Mouse (Mus musculus) liver, embryonic 16.5 days (tissue): ENCODE measurements around the gene Nadk. TPM values are rescaled to one million over a fixed set of nuclear protein-coding genes. Genes with fewer than 3 reads are reported as not detected.
A peak's percentile ranks its signal among the peaks of the same experiment; 100 is the strongest.

Experiments used
- ATAC-seq: fragments of 200-750 bp; cut with Nextera tagmentation; 2 replicates; pipeline ENCODE4 v1.8.0; 2017; ENCODE audit warnings: low read depth, mild to moderate bottlenecking, moderate number of reproducible peaks, moderate library complexity
- H3K27ac ChIP-seq: fragments of 300-500 bp; sonication (generic); 2 replicates; pipeline ENCODE4 v1.5.1; 2014; ENCODE audit warnings: mild to moderate bottlenecking, low read length
- H3K27me3 ChIP-seq: fragments of 300-500 bp; sonication (generic); 2 replicates; pipeline ENCODE4 v1.6.1; 2014; ENCODE audit warnings: low read depth, low read length, mixed read lengths; ENCODE audit not compliant: control insufficient read depth, insufficient read depth
- H3K36me3 ChIP-seq: fragments of 300-500 bp; sonication (generic); 2 replicates; pipeline ENCODE4 v1.6.1; 2014; ENCODE audit warnings: mild to moderate bottlenecking; ENCODE audit not compliant: control insufficient read depth, insufficient read depth
- H3K4me1 ChIP-seq: fragments of 300-500 bp; sonication (generic); 2 replicates; pipeline ENCODE4 v1.6.1; 2014; ENCODE audit warnings: low read depth, low read length, mixed read lengths; ENCODE audit not compliant: control insufficient read depth
- H3K4me2 ChIP-seq: fragments of 300-500 bp; sonication (generic); 2 replicates; pipeline ENCODE4 v1.6.1; 2014; ENCODE audit warnings: low read depth, low read length, mixed read lengths
- H3K4me3 ChIP-seq: fragments of 300-500 bp; sonication (generic); 2 replicates; pipeline ENCODE4 v1.5.1; 2014; ENCODE audit warnings: low read depth, mild to moderate bottlenecking, low read length
- H3K9ac ChIP-seq: fragments of 300-500 bp; sonication (generic); 2 replicates; pipeline ENCODE4 v1.6.1; 2014; ENCODE audit warnings: low read depth, low read length
- H3K9me3 ChIP-seq: fragments of 300-500 bp; sonication (generic); replicated peaks from 2 replicates; pipeline ENCODE4 v1.6.1; 2016; ENCODE audit warnings: low read length; ENCODE audit not compliant: control insufficient read depth
- WGBS: fragments of 180-500 bp; shearing (Covaris S2); extraction: QIAGEN DNeasy Blood & Tissue Kit; methylation state at CpG from one replicate; pipeline ENCODE4 v1.1.7; 2014; ENCODE audit not compliant: insufficient replicate concordance; 5-methylcytosine and 5-hydroxymethylcytosine counted together
- polyA plus RNA-seq: library from polyadenylated mRNA; unstranded; fragments of >200 nt; fragmentation: Nextera tagmentation; extraction: Ambion mirVana; gene quantifications from 2 replicates; pipeline ENCODE4 v1.2.1, GENCODE M21; 2015

The Nadk gene
- polyA plus RNA-seq, 1 experiment from 2014 or later, result 42.9 TPM

- H3K27ac ChIP-seq, result no peak overlapping the region
- H3K4me1 ChIP-seq, result no peaks in the 10 kb centered on the region; the same call in 1 of the 2 replicates
- no peak overlapping the region for H3K4me3 ChIP-seq
- H3K9me3 ChIP-seq, result no peaks in the 10 kb centered on the region
- no peaks in the 10 kb centered on the region for H3K27me3 ChIP-seq
- no peak for ATAC-seq
- 84% methylated on average over 6 of the region's 6 CpGs for WGBS
- no peak overlapping the region for H3K9ac ChIP-seq
- H3K4me2 ChIP-seq, result no peak overlapping the region
- H3K36me3 ChIP-seq, result peaks cover 35% of the 10 kb centered on the region
These were observed 9.2 kb upstream of the Nadk start for GRCm38 (mm10) chr4:155552917-155553532.

- H3K36me3 ChIP-seq, result peaks cover 32% of the 10 kb centered on the region
- WGBS, result 28% methylated on average over 4 of the region's 4 CpGs
These were observed 7.3 kb upstream of the Nadk start for GRCm38 (mm10) chr4:155554880-155555279.

GRCm38 (mm10) chr4:155555464-155555863 is 6.7 kb upstream of the Nadk start:
- Histone ChIP-seq H3K4me1 (peaks cover 15% of the 10 kb centered on the region), H3K36me3 (peaks cover 36% of the 10 kb centered on the region), H3K4me3 (no peak overlapping the region), H3K9me3 (no peaks in the 10 kb centered on the region), H3K4me2 (no peak overlapping the region), H3K27ac (no peak overlapping the region), H3K27me3 (no peaks in the 10 kb centered on the region), H3K9ac (no peak overlapping the region)
- ATAC-seq, result no peak
- 49% methylated on average over 1 of the region's 1 CpGs for WGBS

More at GRCm38 (mm10) chr4:155554880-155555279, 7.3 kb upstream of the Nadk start:
- no peak overlapping the region for H3K4me2 ChIP-seq
- no peak overlapping the region for H3K4me3 ChIP-seq
- no peaks in the 10 kb centered on the region for H3K27me3 ChIP-seq
- no peak overlapping the region for H3K9ac ChIP-seq
- no peak for ATAC-seq
- no peak overlapping the region for H3K27ac ChIP-seq
- H3K9me3 ChIP-seq, result no peaks in the 10 kb centered on the region
- peaks cover 9% of the 10 kb centered on the region for H3K4me1 ChIP-seq

- H3K27ac ChIP-seq, result peak overlapping the region; percentile 29; the same call in 1 of the 2 replicates
- no peak overlapping the region for H3K4me3 ChIP-seq
- no peak overlapping the region for H3K4me2 ChIP-seq
- no peak for ATAC-seq
- H3K9ac ChIP-seq, result no peak overlapping the region
- peaks cover 28% of the 10 kb centered on the region for H3K36me3 ChIP-seq
- H3K27me3 ChIP-seq, result no peaks in the 10 kb centered on the region
- H3K4me1 ChIP-seq, result peaks cover 44% of the 10 kb centered on the region
- 25% methylated on average over 6 of the region's 6 CpGs for WGBS
- H3K9me3 ChIP-seq, result no peaks in the 10 kb centered on the region
These were observed 2.7 kb upstream of the Nadk start for GRCm38 (mm10) chr4:155559454-155559853.

GRCm38 (mm10) chr4:155560932-155561331 is 1.2 kb upstream of the Nadk start:
- Histone ChIP-seq H3K4me3 (no peak overlapping the region), H3K4me1 (peaks cover 56% of the 10 kb centered on the region), H3K9me3 (no peaks in the 10 kb centered on the region), H3K4me2 (no peak overlapping the region), H3K9ac (no peak overlapping the region), H3K27ac (peak overlapping the region; percentile 15), H3K36me3 (peaks cover 17% of the 10 kb centered on the region), H3K27me3 (no peaks in the 10 kb centered on the region)
- WGBS, result 67% methylated on average over 2 of the region's 2 CpGs
- no peak for ATAC-seq

GRCm38 (mm10) chr4:155562725-155563399 is 684 bp downstream of the Nadk start:
- peak overlapping the region; percentile 86 for H3K27ac ChIP-seq
- no peaks in the 10 kb centered on the region for H3K27me3 ChIP-seq
- H3K9ac ChIP-seq, result peak overlapping the region; percentile 68
- no peak for ATAC-seq
- H3K9me3 ChIP-seq, result no peaks in the 10 kb centered on the region
- H3K36me3 ChIP-seq, result peaks cover 8% of the 10 kb centered on the region
- peak overlapping the region; percentile 98 for H3K4me2 ChIP-seq
- 4% methylated on average over 18 of the region's 19 CpGs for WGBS
- H3K4me1 ChIP-seq, result peaks cover 64% of the 10 kb centered on the region
- peak overlapping the region; percentile 75 for H3K4me3 ChIP-seq

GRCm38 (mm10) chr4:155563400-155564231 is 1.4 kb downstream of the Nadk start:
- Histone ChIP-seq H3K9ac (peak overlapping the region; percentile 78), H3K4me2 (peak overlapping the region; percentile 98), H3K9me3 (no peaks in the 10 kb centered on the region), H3K27me3 (no peaks in the 10 kb centered on the region), H3K27ac (peak overlapping the region; percentile 83), H3K4me1 (peaks cover 64% of the 10 kb centered on the region), H3K4me3 (peak overlapping the region; percentile 75), H3K36me3 (peaks cover 8% of the 10 kb centered on the region)
- peak; percentile 94 for ATAC-seq
- under 1% methylated on average over 69 of the region's 69 CpGs for WGBS

GRCm38 (mm10) chr4:155564315-155565069 is 2.3 kb downstream of the Nadk start:
- H3K4me1 ChIP-seq, result peaks cover 60% of the 10 kb centered on the region

More at GRCm38 (mm10) chr4:155564315-155565069, 2.3 kb downstream of the Nadk start:
- 12% methylated on average over 20 of the region's 20 CpGs for WGBS
- Histone ChIP-seq H3K4me2 (peak overlapping the region; percentile 98), H3K9me3 (no peaks in the 10 kb centered on the region), H3K27me3 (no peaks in the 10 kb centered on the region), H3K4me3 (peak overlapping the region; percentile 75), H3K27ac (peak overlapping the region; percentile 83), H3K36me3 (peaks cover 8% of the 10 kb centered on the region), H3K9ac (peak overlapping the region; percentile 78)
- no peak for ATAC-seq
